Mouse (Mus musculus) limb, embryonic 13.5 days (tissue): Measurements from ENCODE around the gene Gramd4. TPM values are rescaled to one million over a fixed set of nuclear protein-coding genes. Genes with fewer than 3 reads are reported as not detected.

Experiments used
- ATAC-seq: fragments of 200-750 bp; cut with Nextera tagmentation; 2 replicates; pipeline ENCODE4 v1.8.0; 2017; ENCODE audit warnings: low read depth, moderate number of reproducible peaks, moderate TSS enrichment; ENCODE audit not compliant: low FRiP score
- H3K27ac ChIP-seq: fragments of 300-500 bp; sonication (generic); 2 replicates; pipeline ENCODE4 v1.5.1; 2015; ENCODE audit warnings: inconsistent platforms, mild to moderate bottlenecking, moderate library complexity
- H3K27me3 ChIP-seq: fragments of 300-500 bp; sonication (generic); 2 replicates; pipeline ENCODE4 v1.6.1; 2015; ENCODE audit warnings: mild to moderate bottlenecking, inconsistent platforms
- H3K36me3 ChIP-seq: fragments of 300-500 bp; sonication (generic); 2 replicates; pipeline ENCODE4 v1.6.1; 2015; ENCODE audit warnings: inconsistent platforms, mild to moderate bottlenecking, moderate library complexity
- H3K4me1 ChIP-seq: fragments of 300-500 bp; sonication (generic); 2 replicates; pipeline ENCODE4 v1.6.1; 2015; ENCODE audit warnings: inconsistent platforms
- H3K4me2 ChIP-seq: fragments of 300-500 bp; sonication (generic); replicated peaks from 2 replicates; pipeline ENCODE4 v1.6.1; 2015; ENCODE audit warnings: inconsistent platforms, mild to moderate bottlenecking, moderate library complexity
- H3K4me3 ChIP-seq: fragments of 300-500 bp; sonication (generic); 2 replicates; pipeline ENCODE4 v1.5.1; 2015; ENCODE audit warnings: moderate library complexity, mild to moderate bottlenecking, inconsistent platforms
- H3K9ac ChIP-seq: fragments of 300-500 bp; sonication (generic); 2 replicates; pipeline ENCODE4 v1.6.1; 2015; ENCODE audit warnings: mild to moderate bottlenecking, inconsistent platforms
- H3K9me3 ChIP-seq: fragments of 300-500 bp; sonication (generic); 2 replicates; pipeline ENCODE4 v1.6.1; 2016; ENCODE audit warnings: inconsistent platforms
- WGBS: fragments of 180-500 bp; shearing (Covaris S2); methylation state at CpG from one replicate; pipeline ENCODE4 v1.1.7; 2015; 5-methylcytosine and 5-hydroxymethylcytosine counted together
- polyA plus RNA-seq: library from polyadenylated mRNA; unstranded; fragments of >200 nt; fragmentation: Nextera tagmentation; extraction: Ambion mirVana; gene quantifications from 2 replicates; pipeline ENCODE4 v1.2.1, GENCODE M21; 2015

Gene Gramd4
- polyA plus RNA-seq, 1 experiment from 2014 or later = 15.3 TPM

GRCm38 (mm10) chr15:86064191-86064849 lies 6.8 kb downstream of the Gramd4 start:
- Histone ChIP-seq H3K27me3 (no peaks in the 10 kb centered on the region), H3K4me1 (peaks cover 53% of the 10 kb centered on the region), H3K9ac (no peak overlapping the region), H3K36me3 (peaks cover 4% of the 10 kb centered on the region; the same call in 1 of the 2 replicates), H3K4me2 (no peak overlapping the region), H3K27ac (no peak overlapping the region), H3K4me3 (no peak overlapping the region), H3K9me3 (no peaks in the 10 kb centered on the region)
- no peak for ATAC-seq
- WGBS = 86% methylated on average over 8 of the region's 8 CpGs

GRCm38 (mm10) chr15:86064850-86065229 lies 7.3 kb downstream of the Gramd4 start:
- H3K4me2 ChIP-seq = no peak overlapping the region
- no peaks in the 10 kb centered on the region for H3K9me3 ChIP-seq
- ATAC-seq = no peak
- peaks cover 4% of the 10 kb centered on the region; the same call in 1 of the 2 replicates for H3K36me3 ChIP-seq
- H3K27me3 ChIP-seq = no peaks in the 10 kb centered on the region
- H3K27ac ChIP-seq = no peak overlapping the region
- 84% methylated on average over 3 of the region's 3 CpGs for WGBS
- H3K9ac ChIP-seq = no peak overlapping the region
- H3K4me3 ChIP-seq = no peak overlapping the region
- H3K4me1 ChIP-seq = peaks cover 53% of the 10 kb centered on the region

GRCm38 (mm10) chr15:86065367-86065766 lies 7.9 kb downstream of the Gramd4 start:
- 92% methylated on average over 4 of the region's 4 CpGs for WGBS

GRCm38 (mm10) chr15:86066836-86067580 lies 9.5 kb downstream of the Gramd4 start:
- no peak for ATAC-seq
- no peak overlapping the region for H3K9ac ChIP-seq
- no peaks in the 10 kb centered on the region for H3K27me3 ChIP-seq
- H3K27ac ChIP-seq = no peak overlapping the region; the same call in 1 of the 2 replicates
- H3K4me1 ChIP-seq = peaks cover 40% of the 10 kb centered on the region
- no peaks in the 10 kb centered on the region for H3K9me3 ChIP-seq
- peaks cover 4% of the 10 kb centered on the region; the same call in 1 of the 2 replicates for H3K36me3 ChIP-seq
- WGBS = 49% methylated on average over 14 of the region's 14 CpGs
- no peak overlapping the region for H3K4me3 ChIP-seq
- H3K4me2 ChIP-seq = no peak overlapping the region

More at GRCm38 (mm10) chr15:86065367-86065766, 7.9 kb downstream of the Gramd4 start:
- no peak overlapping the region for H3K27ac ChIP-seq
- peaks cover 4% of the 10 kb centered on the region; the same call in 1 of the 2 replicates for H3K36me3 ChIP-seq
- H3K4me2 ChIP-seq = no peak overlapping the region
- H3K9ac ChIP-seq = no peak overlapping the region
- H3K27me3 ChIP-seq = no peaks in the 10 kb centered on the region
- no peaks in the 10 kb centered on the region for H3K9me3 ChIP-seq
- peaks cover 52% of the 10 kb centered on the region for H3K4me1 ChIP-seq
- ATAC-seq = no peak
- H3K4me3 ChIP-seq = no peak overlapping the region

- Histone ChIP-seq H3K36me3 (peaks cover 4% of the 10 kb centered on the region; the same call in 1 of the 2 replicates), H3K9ac (no peak overlapping the region)
- ATAC-seq = no peak; the same call in 1 of the 2 replicates
Observed at GRCm38 (mm10) chr15:86067581-86067910, 10.1 kb downstream of the Gramd4 start.

GRCm38 (mm10) chr15:86067941-86068495 lies 10.5 kb downstream of the Gramd4 start:
- 69% methylated on average over 4 of the region's 4 CpGs for WGBS
- H3K27ac ChIP-seq = no peak overlapping the region

More at GRCm38 (mm10) chr15:86067581-86067910, 10.1 kb downstream of the Gramd4 start:
- Histone ChIP-seq H3K4me3 (no peak overlapping the region), H3K9me3 (no peaks in the 10 kb centered on the region), H3K27me3 (no peaks in the 10 kb centered on the region), H3K4me2 (no peak overlapping the region), H3K27ac (no peak overlapping the region), H3K4me1 (peaks cover 40% of the 10 kb centered on the region)
- WGBS = 43% methylated on average over 6 of the region's 6 CpGs

GRCm38 (mm10) chr15:86069011-86069791 lies 11.7 kb downstream of the Gramd4 start:
- H3K9me3 ChIP-seq = no peaks in the 10 kb centered on the region
- ATAC-seq = no peak
- peaks cover 40% of the 10 kb centered on the region for H3K4me1 ChIP-seq
- no peak overlapping the region for H3K9ac ChIP-seq
- H3K27ac ChIP-seq = no peak overlapping the region
- H3K27me3 ChIP-seq = no peaks in the 10 kb centered on the region
- WGBS = 80% methylated on average over 10 of the region's 10 CpGs
- H3K4me2 ChIP-seq = no peak overlapping the region
- H3K36me3 ChIP-seq = peaks cover 4% of the 10 kb centered on the region; the same call in 1 of the 2 replicates
- H3K4me3 ChIP-seq = no peak overlapping the region

More at GRCm38 (mm10) chr15:86067941-86068495, 10.5 kb downstream of the Gramd4 start:
- Histone ChIP-seq H3K4me2 (no peak overlapping the region), H3K9ac (no peak overlapping the region), H3K4me1 (peaks cover 40% of the 10 kb centered on the region), H3K27me3 (no peaks in the 10 kb centered on the region), H3K4me3 (no peak overlapping the region), H3K36me3 (peaks cover 4% of the 10 kb centered on the region; the same call in 1 of the 2 replicates), H3K9me3 (no peaks in the 10 kb centered on the region)
- ATAC-seq = no peak

GRCm38 (mm10) chr15:86070368-86070767 lies 12.9 kb downstream of the Gramd4 start:
- WGBS = 68% methylated on average over 11 of the region's 11 CpGs
- H3K4me1 ChIP-seq = peaks cover 41% of the 10 kb centered on the region
- H3K27ac ChIP-seq = no peak overlapping the region
- H3K27me3 ChIP-seq = no peaks in the 10 kb centered on the region
- peaks cover 4% of the 10 kb centered on the region; the same call in 1 of the 2 replicates for H3K36me3 ChIP-seq
- no peaks in the 10 kb centered on the region for H3K9me3 ChIP-seq
- no peak overlapping the region for H3K4me3 ChIP-seq
- ATAC-seq = no peak
- no peak overlapping the region for H3K9ac ChIP-seq
- H3K4me2 ChIP-seq = no peak overlapping the region

- 63% methylated on average over 1 of the region's 1 CpGs for WGBS
- H3K9me3 ChIP-seq = no peaks in the 10 kb centered on the region
Observed at GRCm38 (mm10) chr15:86071166-86071565, 13.7 kb downstream of the Gramd4 start.

GRCm38 (mm10) chr15:86074171-86074937 lies 16.9 kb downstream of the Gramd4 start:
- H3K4me2 ChIP-seq = no peak overlapping the region
- H3K9ac ChIP-seq = no peak overlapping the region
- ATAC-seq = no peak
- H3K27ac ChIP-seq = no peak overlapping the region
- peaks cover 25% of the 10 kb centered on the region for H3K4me1 ChIP-seq
- no peaks in the 10 kb centered on the region for H3K27me3 ChIP-seq
- H3K4me3 ChIP-seq = no peak overlapping the region
- 83% methylated on average over 16 of the region's 16 CpGs for WGBS
- H3K36me3 ChIP-seq = no peaks in the 10 kb centered on the region
- H3K9me3 ChIP-seq = no peaks in the 10 kb centered on the region

More at GRCm38 (mm10) chr15:86071166-86071565, 13.7 kb downstream of the Gramd4 start:
- no peak overlapping the region for H3K9ac ChIP-seq
- H3K4me1 ChIP-seq = peaks cover 48% of the 10 kb centered on the region
- no peaks in the 10 kb centered on the region for H3K36me3 ChIP-seq
- no peak for ATAC-seq
- no peak overlapping the region for H3K27ac ChIP-seq
- no peaks in the 10 kb centered on the region for H3K27me3 ChIP-seq
- no peak overlapping the region for H3K4me3 ChIP-seq
- no peak overlapping the region for H3K4me2 ChIP-seq
